Mouse (Mus musculus) ES-Bruce4 (cell line): ENCODE measurements around the gene Lin28a.

ENCODE experiments used
- CTCF ChIP-seq: IDR thresholded peaks from one replicate; pipeline ENCODE4 v1.8.1; 2011; ENCODE audit warnings: low read depth, low read length
- EP300 ChIP-seq: IDR thresholded peaks from 2 replicates; pipeline ENCODE4 v1.6.1; 2011; ENCODE audit warnings: low read depth, low read length; ENCODE audit not compliant: insufficient read depth
- POLR2A ChIP-seq: IDR thresholded peaks from one replicate; pipeline ENCODE4 v1.8.1; 2011; ENCODE audit warnings: low read length; ENCODE audit not compliant: insufficient read depth

DNA sequence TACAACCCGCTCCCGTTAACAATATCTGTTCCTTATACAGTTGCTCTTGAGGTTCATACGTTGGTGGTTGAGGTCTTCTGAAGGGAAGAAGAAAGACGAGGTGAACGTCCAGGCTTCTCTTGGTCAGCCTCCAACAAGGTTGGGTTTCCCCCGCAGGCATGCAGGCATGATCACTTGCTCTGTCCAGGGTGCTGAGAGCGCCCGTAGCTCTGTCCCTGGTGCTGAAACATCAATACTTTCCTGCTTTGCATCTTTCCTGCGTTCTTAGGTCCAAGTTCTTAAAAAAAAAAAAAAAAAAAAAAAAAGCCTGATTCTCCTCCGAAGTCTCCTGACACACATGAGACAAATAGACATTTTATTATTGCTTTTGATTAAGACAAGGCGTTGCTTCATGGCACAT, 2.0 kb upstream of the Lin28a start:
- TF ChIP-seq CTCF = no peak
- no peak for TF ChIP-seq POLR2A
- TF ChIP-seq EP300 = peak; percentile 84
